Mouse (Mus musculus): ENCODE results near the gene Pappa. TPM values are rescaled to one million over a fixed set of nuclear protein-coding genes. Genes with fewer than 3 reads are reported as not detected.

The Pappa gene
- polyA plus RNA-seq, 1 experiment from 2014 or later, result 1.0 TPM

DNA sequence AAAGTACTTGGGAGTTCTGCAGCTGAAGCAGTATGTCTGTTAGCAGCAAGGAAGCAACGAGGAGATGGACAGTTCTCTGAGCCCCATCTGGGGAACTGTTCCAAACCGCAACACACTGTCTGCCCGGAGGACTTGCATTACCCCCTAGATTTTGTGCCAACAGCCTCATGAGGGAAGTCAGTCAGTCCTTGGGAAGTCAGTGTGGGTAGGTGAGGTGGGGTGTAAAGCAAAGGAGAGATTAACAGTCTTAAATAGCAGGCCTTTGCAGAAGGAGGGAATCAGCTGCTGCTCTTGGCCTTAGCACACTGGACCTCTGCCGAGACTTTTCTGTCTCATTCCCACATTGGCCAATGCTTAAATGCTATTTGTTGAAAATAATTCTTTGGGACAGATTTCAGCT lies 230.6 kb downstream of the Pappa start:
- DNase-seq (ENCODE audit: low spot score), result no peak

GRCm38 (mm10) chr4:65367135-65367534 lies 243.2 kb downstream of the Pappa start:
- no peaks in the 10 kb centered on the region for H3K27me3 ChIP-seq (replicated peaks; ENCODE audit: control insufficient read depth, insufficient read depth, low read length)
- H3K9me3 ChIP-seq (ENCODE audit: control insufficient read depth, low read length), result no peaks in the 10 kb centered on the region
- DNase-seq (ENCODE audit: low spot score) (no peak), ATAC-seq (replicated peaks; ENCODE audit: low FRiP score, low TSS enrichment, low read depth) (no peak)
- H3K9ac ChIP-seq (ENCODE audit: low read length), result no peak overlapping the region
- H3K4me3 ChIP-seq (ENCODE audit: low read depth, low read length), result no peak overlapping the region
- no peak overlapping the region for H3K27ac ChIP-seq (ENCODE audit: low read depth)
- H3K4me2 ChIP-seq (ENCODE audit: low read length), result no peak overlapping the region
- no peaks in the 10 kb centered on the region for H3K4me1 ChIP-seq (replicated peaks; ENCODE audit: control insufficient read depth, insufficient read depth, low read length)
- H3K36me3 ChIP-seq (ENCODE audit: control insufficient read depth, insufficient read depth, low read length), result no peaks in the 10 kb centered on the region

More for the DNA sequence above, 230.6 kb downstream of the Pappa start:
- Histone ChIP-seq H3K4me2 (ENCODE audit: low read length) (no peak overlapping the region), H3K4me3 (ENCODE audit: low read depth, low read length) (no peak overlapping the region), H3K9me3 (ENCODE audit: control insufficient read depth, low read length) (no peaks in the 10 kb centered on the region), H3K9ac (ENCODE audit: low read length) (no peak overlapping the region), H3K27me3 (replicated peaks; ENCODE audit: control insufficient read depth, insufficient read depth, low read length) (no peaks in the 10 kb centered on the region), H3K36me3 (ENCODE audit: control insufficient read depth, insufficient read depth, low read length) (no peaks in the 10 kb centered on the region), H3K27ac (ENCODE audit: low read depth) (no peak overlapping the region), H3K4me1 (replicated peaks; ENCODE audit: control insufficient read depth, insufficient read depth, low read length) (no peaks in the 10 kb centered on the region)
- no peak for ATAC-seq (replicated peaks; ENCODE audit: low FRiP score, low TSS enrichment, low read depth)
- 72% methylated on average over 4 of the region's 4 CpGs for WGBS

DNA sequence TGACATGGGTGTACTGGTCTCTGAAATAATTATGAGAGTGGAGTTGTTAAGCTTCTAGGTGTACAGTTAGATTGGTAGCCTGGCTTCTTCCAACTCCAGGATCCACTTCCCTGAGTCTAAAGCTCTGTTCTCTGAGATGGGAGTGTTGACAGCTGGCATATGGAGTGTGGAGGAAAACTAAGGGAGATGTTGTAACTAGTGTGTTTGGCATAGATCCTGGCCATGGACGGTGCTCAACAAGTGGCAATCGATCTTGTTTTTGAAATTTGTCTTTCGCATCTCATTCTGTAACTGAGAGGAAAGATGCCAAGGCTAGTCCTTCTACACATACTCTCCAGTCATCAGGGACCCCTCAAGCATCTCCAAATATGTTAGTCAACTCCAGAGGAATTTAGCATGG lies 248.8 kb downstream of the Pappa start:
- H3K27me3 ChIP-seq (replicated peaks; ENCODE audit: control insufficient read depth, insufficient read depth, low read length), result no peaks in the 10 kb centered on the region
- H3K4me3 ChIP-seq (ENCODE audit: low read depth, low read length), result no peak overlapping the region
- no peaks in the 10 kb centered on the region for H3K4me1 ChIP-seq (replicated peaks; ENCODE audit: control insufficient read depth, insufficient read depth, low read length)
- H3K9ac ChIP-seq (ENCODE audit: low read length), result no peak overlapping the region
- 94% methylated on average over 3 of the region's 3 CpGs for WGBS
- no peak for ATAC-seq (replicated peaks; ENCODE audit: low FRiP score, low TSS enrichment, low read depth)
- no peaks in the 10 kb centered on the region for H3K9me3 ChIP-seq (ENCODE audit: control insufficient read depth, low read length)
- no peaks in the 10 kb centered on the region for H3K36me3 ChIP-seq (ENCODE audit: control insufficient read depth, insufficient read depth, low read length)
- no peak for DNase-seq (ENCODE audit: low spot score)
- no peak overlapping the region for H3K4me2 ChIP-seq (ENCODE audit: low read length)
- no peak overlapping the region for H3K27ac ChIP-seq (ENCODE audit: low read depth)

DNA sequence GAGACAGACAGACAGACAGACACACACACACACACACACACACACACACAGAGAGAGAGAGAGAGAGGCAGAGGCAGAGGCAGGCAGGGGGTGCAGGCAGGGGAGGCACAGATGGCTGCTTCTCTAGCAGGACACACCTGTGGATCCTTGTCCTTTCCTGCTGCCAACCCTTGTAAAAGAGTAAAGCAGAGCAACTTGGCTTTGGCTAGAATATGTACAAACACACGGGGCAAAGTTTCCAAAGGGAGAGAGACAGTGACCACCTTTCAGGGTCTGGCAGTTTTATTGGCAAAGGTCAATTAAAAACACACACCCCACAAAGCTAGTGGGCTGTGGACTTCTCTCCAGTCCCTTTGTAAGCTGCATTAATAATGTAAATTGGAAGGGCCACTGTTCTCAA lies 249.9 kb downstream of the Pappa start:
- Histone ChIP-seq H3K27ac (ENCODE audit: low read depth) (no peak overlapping the region), H3K36me3 (ENCODE audit: control insufficient read depth, insufficient read depth, low read length) (no peaks in the 10 kb centered on the region), H3K9ac (ENCODE audit: low read length) (no peak overlapping the region), H3K4me3 (ENCODE audit: low read depth, low read length) (no peak overlapping the region), H3K27me3 (replicated peaks; ENCODE audit: control insufficient read depth, insufficient read depth, low read length) (no peaks in the 10 kb centered on the region), H3K4me2 (ENCODE audit: low read length) (no peak overlapping the region), H3K4me1 (replicated peaks; ENCODE audit: control insufficient read depth, insufficient read depth, low read length) (no peaks in the 10 kb centered on the region), H3K9me3 (ENCODE audit: control insufficient read depth, low read length) (no peaks in the 10 kb centered on the region)
- ATAC-seq (replicated peaks; ENCODE audit: low FRiP score, low TSS enrichment, low read depth) (no peak), DNase-seq (ENCODE audit: low spot score) (no peak)
- WGBS, result 45% methylated on average over 1 of the region's 1 CpGs

GRCm38 (mm10) chr4:65376571-65376970 lies 252.6 kb downstream of the Pappa start:
- no peak overlapping the region for H3K9ac ChIP-seq (ENCODE audit: low read length)
- H3K27me3 ChIP-seq (replicated peaks; ENCODE audit: control insufficient read depth, insufficient read depth, low read length), result no peaks in the 10 kb centered on the region
- H3K36me3 ChIP-seq (ENCODE audit: control insufficient read depth, insufficient read depth, low read length), result no peaks in the 10 kb centered on the region
- no peak overlapping the region for H3K27ac ChIP-seq (ENCODE audit: low read depth)
- no peaks in the 10 kb centered on the region for H3K4me1 ChIP-seq (replicated peaks; ENCODE audit: control insufficient read depth, insufficient read depth, low read length)
- no peak overlapping the region for H3K4me2 ChIP-seq (ENCODE audit: low read length)
- 76% methylated on average over 2 of the region's 2 CpGs for WGBS
- H3K9me3 ChIP-seq (ENCODE audit: control insufficient read depth, low read length), result no peaks in the 10 kb centered on the region
- H3K4me3 ChIP-seq (ENCODE audit: low read depth, low read length), result no peak overlapping the region
- no peak for ATAC-seq (replicated peaks; ENCODE audit: low FRiP score, low TSS enrichment, low read depth)
- no peak for DNase-seq (ENCODE audit: low spot score)

DNA sequence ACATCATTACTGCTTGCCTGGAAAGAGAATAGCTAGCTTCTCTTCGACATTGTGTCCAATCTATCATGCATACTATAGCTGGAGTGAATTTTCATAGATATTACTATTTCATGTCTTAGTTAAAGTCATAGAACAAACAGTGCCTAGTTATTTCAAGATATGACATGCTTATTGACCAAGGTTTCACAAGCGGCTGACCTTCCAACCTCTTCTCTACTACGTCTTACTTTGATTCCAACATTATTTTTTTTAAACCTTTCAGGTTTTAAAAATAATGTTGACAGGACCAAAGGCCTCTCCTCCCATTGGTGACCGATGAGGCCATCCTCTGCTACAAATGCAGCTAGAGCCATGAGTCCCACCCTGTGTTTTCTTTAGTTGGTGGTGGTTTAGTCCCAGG lies 255.5 kb downstream of the Pappa start:
- no peak overlapping the region for H3K4me3 ChIP-seq (ENCODE audit: low read depth, low read length)
- H3K27ac ChIP-seq (ENCODE audit: low read depth), result no peak overlapping the region
- no peak for ATAC-seq (replicated peaks; ENCODE audit: low FRiP score, low TSS enrichment, low read depth)
- 93% methylated on average over 4 of the region's 4 CpGs for WGBS
- H3K9me3 ChIP-seq (ENCODE audit: control insufficient read depth, low read length), result no peaks in the 10 kb centered on the region
- no peaks in the 10 kb centered on the region for H3K27me3 ChIP-seq (replicated peaks; ENCODE audit: control insufficient read depth, insufficient read depth, low read length)
- H3K4me2 ChIP-seq (ENCODE audit: low read length), result no peak overlapping the region
- no peaks in the 10 kb centered on the region for H3K36me3 ChIP-seq (ENCODE audit: control insufficient read depth, insufficient read depth, low read length)
- H3K4me1 ChIP-seq (replicated peaks; ENCODE audit: control insufficient read depth, insufficient read depth, low read length), result no peaks in the 10 kb centered on the region
- no peak overlapping the region for H3K9ac ChIP-seq (ENCODE audit: low read length)
- no peak for DNase-seq (ENCODE audit: low spot score)

GRCm38 (mm10) chr4:65383070-65383469 lies 259.1 kb downstream of the Pappa start:
- no peak for ATAC-seq (replicated peaks; ENCODE audit: low FRiP score, low TSS enrichment, low read depth)
- H3K4me2 ChIP-seq (ENCODE audit: low read length), result no peak overlapping the region
- no peak for DNase-seq (ENCODE audit: low spot score)
- H3K9ac ChIP-seq (ENCODE audit: low read length), result no peak overlapping the region
- H3K4me1 ChIP-seq (replicated peaks; ENCODE audit: control insufficient read depth, insufficient read depth, low read length), result no peaks in the 10 kb centered on the region
- no peaks in the 10 kb centered on the region for H3K9me3 ChIP-seq (ENCODE audit: control insufficient read depth, low read length)
- 83% methylated on average over 4 of the region's 4 CpGs for WGBS
- H3K4me3 ChIP-seq (ENCODE audit: low read depth, low read length), result no peak overlapping the region
- H3K27me3 ChIP-seq (replicated peaks; ENCODE audit: control insufficient read depth, insufficient read depth, low read length), result no peaks in the 10 kb centered on the region
- H3K27ac ChIP-seq (ENCODE audit: low read depth), result no peak overlapping the region
- H3K36me3 ChIP-seq (ENCODE audit: control insufficient read depth, insufficient read depth, low read length), result no peaks in the 10 kb centered on the region

DNA sequence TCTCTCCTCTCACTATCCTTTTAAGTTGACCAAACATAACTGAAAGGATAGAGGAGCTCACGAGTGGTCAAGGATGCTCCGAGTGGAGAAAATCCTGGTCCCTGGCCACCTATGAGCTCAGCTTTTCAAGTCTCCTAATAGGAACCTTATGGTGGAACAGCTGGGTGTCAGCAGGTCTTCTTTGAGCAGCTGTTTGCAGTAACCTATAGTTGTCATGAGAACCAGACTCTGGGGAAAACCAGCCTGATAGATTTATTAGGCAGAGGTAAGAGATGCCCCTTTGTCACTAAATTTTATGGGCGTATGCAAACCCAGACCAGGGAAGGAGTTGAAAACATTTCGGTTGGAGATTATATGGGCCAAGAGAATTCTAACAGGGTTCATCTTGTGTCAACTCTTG lies 267.0 kb downstream of the Pappa start:
- Histone ChIP-seq H3K4me2 (ENCODE audit: low read length) (no peak overlapping the region), H3K9ac (ENCODE audit: low read length) (no peak overlapping the region), H3K9me3 (ENCODE audit: control insufficient read depth, low read length) (no peaks in the 10 kb centered on the region), H3K36me3 (ENCODE audit: control insufficient read depth, insufficient read depth, low read length) (no peaks in the 10 kb centered on the region), H3K27me3 (replicated peaks; ENCODE audit: control insufficient read depth, insufficient read depth, low read length) (no peaks in the 10 kb centered on the region), H3K27ac (ENCODE audit: low read depth) (no peak overlapping the region), H3K4me1 (replicated peaks; ENCODE audit: control insufficient read depth, insufficient read depth, low read length) (no peaks in the 10 kb centered on the region), H3K4me3 (ENCODE audit: low read depth, low read length) (no peak overlapping the region)
- ATAC-seq (replicated peaks; ENCODE audit: low FRiP score, low TSS enrichment, low read depth) (no peak), DNase-seq (ENCODE audit: low spot score) (no peak)
- 57% methylated on average over 4 of the region's 4 CpGs for WGBS

GRCm38 (mm10) chr4:65396806-65397205 lies 272.8 kb downstream of the Pappa start:
- no peak for ATAC-seq (replicated peaks; ENCODE audit: low FRiP score, low TSS enrichment, low read depth)
- DNase-seq (ENCODE audit: low spot score), result no peak
- WGBS, result 68% methylated on average over 3 of the region's 3 CpGs
- Histone ChIP-seq H3K27me3 (replicated peaks; ENCODE audit: control insufficient read depth, insufficient read depth, low read length) (no peaks in the 10 kb centered on the region), H3K4me3 (ENCODE audit: low read depth, low read length) (no peak overlapping the region), H3K9ac (ENCODE audit: low read length) (no peak overlapping the region), H3K27ac (ENCODE audit: low read depth) (no peak overlapping the region), H3K9me3 (ENCODE audit: control insufficient read depth, low read length) (no peaks in the 10 kb centered on the region), H3K4me1 (replicated peaks; ENCODE audit: control insufficient read depth, insufficient read depth, low read length) (no peaks in the 10 kb centered on the region), H3K36me3 (ENCODE audit: control insufficient read depth, insufficient read depth, low read length) (no peaks in the 10 kb centered on the region), H3K4me2 (ENCODE audit: low read length) (no peak overlapping the region)

All from intestine, embryonic 14.5 days (tissue).